Mouse (Mus musculus) E14TG2a.4 (cell line): ENCODE results near the gene Tmem174.

Experiments used
- CTCF ChIP-seq: conservative IDR thresholded peaks from 2 replicates; pipeline ENCODE4 v1.5.1; 2014; ENCODE audit warnings: low read length
- NANOG ChIP-seq: IDR thresholded peaks from 2 replicates; pipeline ENCODE4 v1.6.1; 2014; ENCODE audit warnings: borderline replicate concordance, low read length, mixed read lengths
- POU5F1 ChIP-seq: IDR thresholded peaks from 2 replicates; pipeline ENCODE4 v1.6.1; 2014; ENCODE audit warnings: low read length, borderline replicate concordance

GRCm38 (mm10) chr13:98654129-98654939 lies 17.1 kb upstream of the Tmem174 start:
- TF ChIP-seq POU5F1 (no peak), CTCF (no peak), NANOG (no peak)
